Mouse (Mus musculus): ENCODE measurements around the gene Ctcfl. TPM values are rescaled to one million over a fixed set of nuclear protein-coding genes. Genes with fewer than 3 reads are reported as not detected.

The Ctcfl gene
- polyA plus RNA-seq, 1 experiment = not detected

GRCm38 (mm10) chr2:173076921-173077320, 42.4 kb downstream of the Ctcfl start:
- WGBS = 84% methylated on average over 9 of the region's 9 CpGs
- TF ChIP-seq POLR2A (IDR thresholded peaks at IDR 0.05; ENCODE audit: borderline replicate concordance, insufficient read depth, low read length) = no peak
- TF ChIP-seq CTCF (IDR thresholded peaks at IDR 0.05; ENCODE audit: borderline replicate concordance, insufficient read depth, low read depth, low read length) = no peak
- DNase-seq = no peak
- Histone ChIP-seq H3K27me3 (ENCODE audit: control insufficient read depth, insufficient read depth, low read length) (no peaks in the 10 kb centered on the region), H3K27ac (ENCODE audit: insufficient read depth, low read length) (no peak overlapping the region), H3K4me1 (ENCODE audit: control insufficient read depth, insufficient read depth, low read length) (no peaks in the 10 kb centered on the region), H3K4me3 (replicated peaks; ENCODE audit: insufficient read depth, low read depth, low read length) (no peak overlapping the region)

GRCm38 (mm10) chr2:173073666-173074065, 45.7 kb downstream of the Ctcfl start:
- H3K27me3 ChIP-seq (ENCODE audit: control insufficient read depth, insufficient read depth, low read length) = no peaks in the 10 kb centered on the region
- no peak overlapping the region for H3K27ac ChIP-seq (ENCODE audit: insufficient read depth, low read length)
- no peaks in the 10 kb centered on the region for H3K4me1 ChIP-seq (ENCODE audit: control insufficient read depth, insufficient read depth, low read length)
- no peak for DNase-seq
- no peak overlapping the region for H3K4me3 ChIP-seq (replicated peaks; ENCODE audit: insufficient read depth, low read depth, low read length)
- TF ChIP-seq CTCF (IDR thresholded peaks at IDR 0.05; ENCODE audit: borderline replicate concordance, insufficient read depth, low read depth, low read length) = no peak
- TF ChIP-seq POLR2A (IDR thresholded peaks at IDR 0.05; ENCODE audit: borderline replicate concordance, insufficient read depth, low read length) = no peak
- 69% methylated on average over 5 of the region's 5 CpGs for WGBS

GRCm38 (mm10) chr2:173072948-173073347, 46.4 kb downstream of the Ctcfl start:
- no peak for DNase-seq
- WGBS = 89% methylated on average over 7 of the region's 7 CpGs
- Histone ChIP-seq H3K27ac (ENCODE audit: insufficient read depth, low read length) (no peak overlapping the region), H3K4me3 (replicated peaks; ENCODE audit: insufficient read depth, low read depth, low read length) (no peak overlapping the region), H3K4me1 (ENCODE audit: control insufficient read depth, insufficient read depth, low read length) (no peaks in the 10 kb centered on the region), H3K27me3 (ENCODE audit: control insufficient read depth, insufficient read depth, low read length) (no peaks in the 10 kb centered on the region)
- TF ChIP-seq CTCF (IDR thresholded peaks at IDR 0.05; ENCODE audit: borderline replicate concordance, insufficient read depth, low read depth, low read length) (no peak), POLR2A (IDR thresholded peaks at IDR 0.05; ENCODE audit: borderline replicate concordance, insufficient read depth, low read length) (no peak)

- 91% methylated on average over 2 of the region's 2 CpGs for WGBS
- Histone ChIP-seq H3K27me3 (ENCODE audit: control insufficient read depth, insufficient read depth, low read length) (no peaks in the 10 kb centered on the region), H3K27ac (ENCODE audit: insufficient read depth, low read length) (no peak overlapping the region), H3K4me1 (ENCODE audit: control insufficient read depth, insufficient read depth, low read length) (no peaks in the 10 kb centered on the region), H3K4me3 (replicated peaks; ENCODE audit: insufficient read depth, low read depth, low read length) (no peak overlapping the region)
- TF ChIP-seq CTCF (IDR thresholded peaks at IDR 0.05; ENCODE audit: borderline replicate concordance, insufficient read depth, low read depth, low read length) (no peak), POLR2A (IDR thresholded peaks at IDR 0.05; ENCODE audit: borderline replicate concordance, insufficient read depth, low read length) (no peak)
- no peak for DNase-seq
Measured at GRCm38 (mm10) chr2:173064864-173065263, 54.5 kb downstream of the Ctcfl start.

GRCm38 (mm10) chr2:173063219-173063618, 56.1 kb downstream of the Ctcfl start:
- 55% methylated on average over 1 of the region's 1 CpGs for WGBS
- Histone ChIP-seq H3K4me1 (ENCODE audit: control insufficient read depth, insufficient read depth, low read length) (no peaks in the 10 kb centered on the region), H3K27me3 (ENCODE audit: control insufficient read depth, insufficient read depth, low read length) (no peaks in the 10 kb centered on the region), H3K4me3 (replicated peaks; ENCODE audit: insufficient read depth, low read depth, low read length) (no peak overlapping the region), H3K27ac (ENCODE audit: insufficient read depth, low read length) (no peak overlapping the region)
- TF ChIP-seq CTCF (IDR thresholded peaks at IDR 0.05; ENCODE audit: borderline replicate concordance, insufficient read depth, low read depth, low read length) (no peak), POLR2A (IDR thresholded peaks at IDR 0.05; ENCODE audit: borderline replicate concordance, insufficient read depth, low read length) (no peak)
- no peak for DNase-seq

GRCm38 (mm10) chr2:173061443-173062351, 57.6 kb downstream of the Ctcfl start:
- H3K4me1 ChIP-seq (ENCODE audit: control insufficient read depth, insufficient read depth, low read length) = no peaks in the 10 kb centered on the region
- 72% methylated on average over 15 of the region's 15 CpGs for WGBS
- no peak for DNase-seq

GRCm38 (mm10) chr2:173060450-173060849, 58.9 kb downstream of the Ctcfl start:
- H3K4me1 ChIP-seq (ENCODE audit: control insufficient read depth, insufficient read depth, low read length) = no peaks in the 10 kb centered on the region
- no peak overlapping the region for H3K4me3 ChIP-seq (replicated peaks; ENCODE audit: insufficient read depth, low read depth, low read length)
- WGBS = 57% methylated on average over 9 of the region's 9 CpGs
- H3K27ac ChIP-seq (ENCODE audit: insufficient read depth, low read length) = no peak overlapping the region
- TF ChIP-seq CTCF (IDR thresholded peaks at IDR 0.05; ENCODE audit: borderline replicate concordance, insufficient read depth, low read depth, low read length) (no peak), POLR2A (IDR thresholded peaks at IDR 0.05; ENCODE audit: borderline replicate concordance, insufficient read depth, low read length) (no peak)
- DNase-seq = no peak
- H3K27me3 ChIP-seq (ENCODE audit: control insufficient read depth, insufficient read depth, low read length) = no peaks in the 10 kb centered on the region

More at GRCm38 (mm10) chr2:173061443-173062351, 57.6 kb downstream of the Ctcfl start:
- no peaks in the 10 kb centered on the region for H3K27me3 ChIP-seq (ENCODE audit: control insufficient read depth, insufficient read depth, low read length)
- no peak overlapping the region for H3K4me3 ChIP-seq (replicated peaks; ENCODE audit: insufficient read depth, low read depth, low read length)
- no peak for TF ChIP-seq CTCF (IDR thresholded peaks at IDR 0.05; ENCODE audit: borderline replicate concordance, insufficient read depth, low read depth, low read length)
- TF ChIP-seq POLR2A (IDR thresholded peaks at IDR 0.05; ENCODE audit: borderline replicate concordance, insufficient read depth, low read length) = no peak
- H3K27ac ChIP-seq (ENCODE audit: insufficient read depth, low read length) = no peak overlapping the region

GRCm38 (mm10) chr2:173058263-173058662, 61.1 kb downstream of the Ctcfl start:
- WGBS = 38% methylated on average over 11 of the region's 11 CpGs
- Histone ChIP-seq H3K4me3 (replicated peaks; ENCODE audit: insufficient read depth, low read depth, low read length) (no peak overlapping the region), H3K27ac (ENCODE audit: insufficient read depth, low read length) (no peak overlapping the region), H3K4me1 (ENCODE audit: control insufficient read depth, insufficient read depth, low read length) (no peaks in the 10 kb centered on the region), H3K27me3 (ENCODE audit: control insufficient read depth, insufficient read depth, low read length) (no peaks in the 10 kb centered on the region)
- no peak for TF ChIP-seq CTCF (IDR thresholded peaks at IDR 0.05; ENCODE audit: borderline replicate concordance, insufficient read depth, low read depth, low read length)
- TF ChIP-seq POLR2A (IDR thresholded peaks at IDR 0.05; ENCODE audit: borderline replicate concordance, insufficient read depth, low read length) = no peak
- no peak for DNase-seq

Measured in cerebellum, adult 2 months (tissue).